Mouse (Mus musculus) left cerebral cortex, adult 9 months (tissue): ENCODE results near the gene Hoxa9.

ENCODE experiments used
- DNase-seq, 2 experiments: peaks; one replicate each; pipeline ENCODE4 v3.0.0; 2022; ENCODE audit warnings: low spot score in 2 of 2

The Hoxa9 gene

GRCm38 (mm10) chr6:52182030-52182429 is 48.9 kb downstream of the Hoxa9 start:
- DNase-seq: no peak

- no peak for DNase-seq
These were observed 50.2 kb downstream of the Hoxa9 start for GRCm38 (mm10) chr6:52180726-52181125.

- DNase-seq: no peak
These were observed 50.6 kb downstream of the Hoxa9 start for GRCm38 (mm10) chr6:52180213-52180710.

GRCm38 (mm10) chr6:52179690-52180089 is 51.2 kb downstream of the Hoxa9 start:
- no peak for DNase-seq

- DNase-seq: no peak
These were observed 51.8 kb downstream of the Hoxa9 start for GRCm38 (mm10) chr6:52178918-52179665.

- no peak for DNase-seq
These were observed 53.1 kb downstream of the Hoxa9 start for GRCm38 (mm10) chr6:52177806-52178205.

GRCm38 (mm10) chr6:52177061-52177735 is 53.7 kb downstream of the Hoxa9 start, which contains the start of gene 5730596B20Rik:
5730596B20Rik (plus strand) TSS chr6:52177498.
- no peak for DNase-seq

GRCm38 (mm10) chr6:52176391-52176790 is 54.5 kb downstream of the Hoxa9 start:
- DNase-seq: no peak

- no peak for DNase-seq
These were observed 55.0 kb downstream of the Hoxa9 start for GRCm38 (mm10) chr6:52175864-52176263.

GRCm38 (mm10) chr6:52174968-52175751 is 55.7 kb downstream of the Hoxa9 start:
- no peak for DNase-seq

GRCm38 (mm10) chr6:52173648-52174047 is 57.2 kb downstream of the Hoxa9 start:
- DNase-seq: no peak
